Mouse (Mus musculus) inflammation-experienced regulatory T-cells, adult 6 months (primary cell): ENCODE data around the gene Trim16. TPM values are rescaled to one million over a fixed set of nuclear protein-coding genes. Genes with fewer than 3 reads are reported as not detected.

Source experiments
- ATAC-seq: one replicate; pipeline ENCODE4 v1.8.0; 2017
- polyA plus RNA-seq, 3 experiments: library from polyadenylated mRNA; unstranded; fragments of 100-300 nt; shearing (Covaris generic); gene quantifications; one replicate each; pipeline ENCODE4 v1.2.1; 2017

Gene Trim16
- polyA plus RNA-seq = 10 to 100 TPM in 1 of 3 experiments, 1 to 10 TPM in 2; 6.4 to 14.6 (median 8.6) TPM

DNA sequence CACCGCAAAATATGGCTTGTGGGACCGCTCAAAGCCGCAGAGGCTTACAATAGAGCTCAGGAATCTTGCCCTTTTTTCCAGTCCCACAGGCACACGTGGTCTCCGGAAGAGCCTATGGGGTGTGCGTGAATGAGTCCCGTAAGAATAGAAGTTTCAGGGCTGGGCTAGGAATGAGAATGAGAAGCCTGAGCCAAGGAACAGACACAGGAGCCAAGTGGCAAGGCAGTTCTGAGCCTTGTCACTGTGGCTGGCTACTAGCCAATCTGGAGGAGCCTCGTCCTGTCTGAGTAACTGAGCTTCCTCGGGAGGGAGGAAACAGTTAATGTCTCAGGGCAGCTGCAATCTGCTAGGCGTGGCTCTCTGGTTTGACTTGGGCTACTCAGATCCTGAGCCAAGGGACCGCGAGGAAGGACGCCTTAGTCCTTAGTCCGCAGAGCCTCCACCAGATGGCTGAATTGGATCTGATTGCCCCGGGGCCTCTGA lies at the start of gene Trim16:
TSS of gene Trim16 (plus strand) at position 173 of the 483 bp plus-strand sequence.
- ATAC-seq = peak; percentile 53

DNA sequence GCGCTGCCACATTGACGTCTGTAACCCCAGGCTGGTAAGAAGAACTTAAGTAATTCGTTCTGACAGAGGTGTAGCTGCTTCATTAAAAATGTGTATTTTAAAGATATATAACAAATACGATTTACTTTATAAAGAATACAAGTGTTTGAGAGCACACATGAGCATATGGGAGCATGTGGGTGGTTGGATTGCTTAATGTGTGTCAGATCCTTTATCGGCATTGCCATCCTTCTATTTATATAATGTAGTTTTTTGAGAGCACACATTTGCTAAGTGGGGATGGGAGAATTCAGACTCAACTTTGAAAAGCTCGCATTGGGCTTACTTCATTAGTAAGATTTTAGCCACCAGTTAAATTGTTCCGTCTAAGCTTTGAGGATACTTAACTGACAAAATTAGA lies 43.5 kb upstream of the Trim16 start:
- ATAC-seq = no peak

DNA sequence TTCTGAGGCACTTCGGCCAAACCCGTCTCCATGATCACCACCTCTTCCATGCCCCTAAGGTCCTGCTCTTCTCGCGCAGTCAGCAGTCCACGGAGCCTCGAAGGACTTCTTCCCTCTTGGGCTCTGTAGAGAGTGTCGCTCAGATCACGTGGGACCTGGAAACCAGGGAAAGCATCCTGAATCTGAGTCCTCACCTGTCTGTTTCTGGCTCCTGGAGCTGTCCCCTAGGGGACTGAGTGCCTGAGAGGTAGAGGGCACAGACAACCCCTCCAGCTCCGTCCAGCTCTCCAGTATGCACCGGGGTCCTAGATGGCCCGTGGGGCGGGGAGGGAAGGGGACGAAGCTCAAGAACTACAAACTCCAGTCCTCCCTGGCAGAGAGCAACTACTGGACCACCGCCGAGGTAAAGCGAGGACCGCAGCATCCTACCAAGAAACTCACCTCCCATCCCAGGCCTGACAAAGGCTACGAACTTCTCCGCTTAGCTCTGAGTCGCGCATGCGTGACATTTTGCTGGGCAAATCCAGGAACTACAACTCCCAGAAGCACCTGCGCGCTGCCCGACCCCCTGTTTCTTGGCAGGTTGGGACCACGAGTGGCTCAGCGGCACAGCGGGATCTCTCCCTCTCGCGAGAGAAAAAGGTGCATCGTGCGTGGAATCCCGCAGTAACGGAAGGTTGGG lies 31.0 kb upstream of the Trim16 start, which contains the start of gene Zfp286:
TSS of gene Zfp286 (minus strand) at position 528 of the 682 bp plus-strand sequence.
- peak; percentile 67 for ATAC-seq

DNA sequence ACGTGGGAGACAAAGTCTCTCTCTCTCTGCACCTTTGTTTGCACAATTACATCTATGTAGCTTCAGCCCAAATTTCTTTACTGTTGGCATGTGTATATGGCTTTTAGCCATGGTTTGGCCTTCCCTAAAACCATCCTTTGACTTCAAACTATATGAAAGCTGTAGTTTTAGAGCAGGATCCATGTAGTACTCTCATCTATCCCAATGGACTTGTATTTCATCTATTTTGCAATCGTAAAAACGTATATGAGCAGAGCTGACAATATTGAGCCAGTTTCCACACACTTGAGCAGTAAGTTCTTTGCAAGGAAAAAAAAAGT lies 30.5 kb upstream of the Trim16 start:
- ATAC-seq = no peak

DNA sequence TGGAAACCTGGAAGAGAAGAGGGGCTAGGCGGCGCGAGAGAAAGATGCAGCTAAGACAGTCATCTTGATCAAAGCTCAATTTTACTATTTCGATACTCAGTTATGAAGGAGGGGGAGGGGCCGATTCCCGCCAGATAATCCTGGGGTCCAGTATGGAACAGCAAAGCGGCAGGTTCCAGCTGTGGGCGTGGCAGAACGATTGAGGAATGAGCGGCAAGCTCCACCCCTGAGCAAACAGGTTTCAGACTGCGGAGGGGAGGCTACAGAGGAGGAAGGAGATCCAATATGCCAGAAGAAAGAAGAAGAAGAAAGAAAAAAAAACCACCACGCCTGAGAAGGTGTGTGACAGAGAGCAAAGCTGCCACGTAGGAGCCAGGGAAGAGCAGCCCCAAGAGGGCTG lies 15.9 kb upstream of the Trim16 start:
- ATAC-seq = no peak

DNA sequence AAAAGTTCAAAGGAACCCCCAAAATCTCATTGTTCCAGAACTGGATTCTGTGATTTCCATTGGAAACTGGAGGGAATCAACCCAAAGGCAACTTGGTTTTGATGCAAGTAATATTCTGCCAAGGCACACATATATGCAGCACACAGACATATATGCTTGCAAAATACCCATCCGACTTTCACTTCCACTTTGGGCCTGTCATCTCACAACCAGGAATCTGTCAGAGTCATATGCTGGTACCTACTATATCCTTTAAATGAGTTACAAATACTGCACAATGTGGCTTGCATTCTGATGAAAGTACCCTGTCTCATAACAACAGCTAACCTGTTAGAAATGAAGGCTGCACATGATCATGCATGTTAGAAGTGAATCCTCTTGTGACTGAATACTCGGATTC lies 12.1 kb upstream of the Trim16 start:
- ATAC-seq = no peak

- no peak for ATAC-seq
These were observed 10.8 kb upstream of the Trim16 start for GRCm38 (mm10) chr11:62809201-62809600.

DNA sequence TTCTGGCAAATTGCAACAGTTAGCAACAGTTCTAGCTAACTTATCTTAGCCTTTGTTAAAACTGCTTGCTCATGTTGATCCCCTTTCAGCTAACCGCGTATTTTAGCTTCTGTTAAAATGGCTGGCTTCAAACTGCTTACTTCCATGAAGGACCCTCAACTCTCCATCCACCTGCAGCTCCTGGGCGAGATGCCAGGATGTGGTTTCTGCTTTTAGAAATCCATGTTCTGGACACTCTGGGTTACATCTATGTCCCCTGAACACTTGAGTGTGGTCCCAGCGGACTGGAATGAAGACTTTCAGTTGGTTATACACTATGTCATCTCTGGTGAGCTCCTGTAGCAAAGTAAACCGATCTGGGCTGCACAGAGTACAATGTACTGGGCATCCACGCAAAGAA lies 7.8 kb upstream of the Trim16 start:
- no peak for ATAC-seq

DNA sequence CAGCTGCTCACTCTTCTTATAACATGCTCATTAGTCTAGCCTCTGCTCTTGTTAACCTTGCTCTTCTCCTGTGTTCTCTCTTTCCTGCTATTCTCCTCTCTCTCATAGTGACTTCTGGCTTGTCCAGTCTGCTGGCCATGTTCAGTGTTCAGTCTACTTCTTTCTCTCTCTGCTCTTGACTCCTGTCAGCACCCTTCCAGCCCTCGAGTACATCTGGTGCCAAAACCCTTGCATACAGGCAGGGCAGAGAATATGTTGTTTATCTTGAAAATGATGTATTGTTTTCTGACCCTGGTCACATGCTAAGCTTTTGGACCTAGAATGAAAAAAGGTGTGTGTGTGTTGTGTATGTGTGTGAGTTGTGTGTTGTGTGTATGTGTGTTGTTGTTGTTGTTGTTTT lies 6.5 kb upstream of the Trim16 start:
- no peak for ATAC-seq

DNA sequence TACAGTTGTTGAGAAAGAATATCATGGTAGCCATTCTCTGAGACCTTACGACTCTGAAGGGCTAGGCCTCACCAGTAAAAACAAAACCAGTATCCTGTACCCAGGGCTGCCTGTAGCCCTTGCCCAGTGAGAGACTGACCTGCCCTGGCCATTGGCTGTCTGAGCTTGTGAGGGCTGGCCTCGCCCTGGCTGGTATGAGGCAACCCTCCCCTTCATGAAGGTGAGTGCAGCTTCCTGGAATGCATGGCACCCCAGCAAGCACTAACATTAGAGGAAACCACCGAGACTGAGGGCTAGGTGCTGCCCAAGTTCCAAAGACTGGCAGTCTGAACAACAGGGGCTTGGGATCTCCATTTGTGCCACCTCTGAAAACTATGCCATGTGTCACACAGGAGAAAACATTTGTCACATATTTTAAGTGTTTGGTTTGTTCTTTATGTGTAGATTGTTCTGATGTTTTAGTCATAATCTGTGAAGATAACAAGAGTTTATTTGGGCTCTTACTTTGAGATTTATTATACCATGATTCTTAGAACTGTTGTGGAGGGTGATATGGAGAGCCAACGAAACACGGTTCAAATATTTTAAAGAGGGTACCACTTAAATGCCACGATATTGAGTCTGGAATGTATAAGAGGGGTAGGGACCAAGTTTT lies 5.9 kb upstream of the Trim16 start:
- ATAC-seq = no peak

DNA sequence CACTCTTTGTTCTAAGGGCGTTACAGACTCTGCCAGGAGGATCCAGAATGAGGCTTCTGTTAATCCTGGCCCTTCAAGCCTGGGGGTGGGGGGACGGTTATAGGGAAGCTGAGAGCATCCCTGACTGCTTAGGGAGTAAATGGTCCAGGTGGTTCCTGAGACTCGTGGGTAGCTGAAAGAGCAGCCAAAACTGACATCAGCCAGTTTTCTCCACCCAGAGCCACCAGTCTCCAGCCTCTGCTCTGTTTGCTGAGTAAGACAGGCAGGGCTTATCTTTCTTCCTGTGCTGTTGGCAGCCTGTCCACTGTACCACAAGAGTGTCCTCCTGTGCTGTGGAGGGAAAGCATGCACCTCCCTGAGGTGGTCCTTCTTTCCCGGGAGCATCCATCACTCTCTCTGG lies 5.4 kb upstream of the Trim16 start:
- ATAC-seq = no peak

DNA sequence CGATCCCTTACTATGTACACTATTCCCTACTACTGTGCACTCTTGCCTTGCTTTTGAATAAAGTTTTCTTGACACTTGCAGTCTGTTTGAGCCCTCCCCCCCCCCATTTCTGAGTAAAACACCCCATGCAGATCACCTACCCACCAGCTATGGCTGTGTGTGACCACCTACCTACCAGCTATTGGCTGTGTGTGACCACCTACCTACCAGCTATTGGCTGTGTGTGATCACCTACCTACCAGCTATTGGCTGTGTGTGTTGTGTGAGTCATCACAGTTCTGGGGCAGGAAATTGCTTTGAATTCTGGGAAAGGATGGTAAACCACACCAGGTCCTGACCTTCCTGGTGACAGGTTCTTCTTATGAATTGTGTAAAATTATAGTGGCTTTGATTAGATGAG lies 4.6 kb upstream of the Trim16 start:
- ATAC-seq = peak; percentile 64

GRCm38 (mm10) chr11:62816591-62816990 lies 3.4 kb upstream of the Trim16 start:
- ATAC-seq = no peak

- no peak for ATAC-seq
These were observed 858 bp upstream of the Trim16 start for GRCm38 (mm10) chr11:62819059-62819686.

DNA sequence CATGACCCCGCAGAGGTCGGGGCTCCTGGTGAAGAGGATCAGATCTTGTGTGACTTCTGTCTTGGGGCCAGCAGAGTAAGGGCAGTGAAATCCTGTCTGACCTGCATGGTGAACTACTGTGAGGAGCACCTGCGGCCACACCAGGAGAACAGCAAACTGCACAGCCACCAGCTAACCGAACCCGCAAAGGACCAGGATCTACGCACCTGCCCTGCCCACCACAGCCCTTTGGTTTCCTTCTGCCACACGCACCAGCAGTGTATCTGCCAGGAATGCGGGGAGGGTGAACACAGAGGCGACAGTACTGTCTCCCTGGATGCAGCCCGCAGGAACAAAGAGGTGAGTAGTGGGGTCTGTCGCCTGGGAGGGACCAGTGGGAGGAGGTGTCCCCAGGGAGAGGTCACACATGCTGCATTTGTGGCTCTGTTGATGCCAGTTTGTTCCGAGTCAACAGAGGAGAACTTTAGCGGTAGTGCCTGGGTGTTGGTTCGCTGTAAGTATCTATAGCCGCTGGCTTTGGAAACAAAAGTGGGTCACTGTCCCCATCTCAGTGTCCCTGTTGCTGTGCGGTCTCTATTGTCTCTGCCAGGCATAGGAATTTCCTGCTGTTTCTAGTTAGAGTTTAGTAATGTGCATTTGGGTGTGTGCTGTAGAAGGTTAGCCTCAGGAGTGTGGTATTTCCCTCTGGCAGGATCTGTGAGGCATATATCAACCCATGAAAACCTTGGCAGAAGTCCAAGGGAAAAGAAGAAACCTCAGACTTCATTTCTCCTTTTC lies 818 bp downstream of the Trim16 start:
- no peak for ATAC-seq

DNA sequence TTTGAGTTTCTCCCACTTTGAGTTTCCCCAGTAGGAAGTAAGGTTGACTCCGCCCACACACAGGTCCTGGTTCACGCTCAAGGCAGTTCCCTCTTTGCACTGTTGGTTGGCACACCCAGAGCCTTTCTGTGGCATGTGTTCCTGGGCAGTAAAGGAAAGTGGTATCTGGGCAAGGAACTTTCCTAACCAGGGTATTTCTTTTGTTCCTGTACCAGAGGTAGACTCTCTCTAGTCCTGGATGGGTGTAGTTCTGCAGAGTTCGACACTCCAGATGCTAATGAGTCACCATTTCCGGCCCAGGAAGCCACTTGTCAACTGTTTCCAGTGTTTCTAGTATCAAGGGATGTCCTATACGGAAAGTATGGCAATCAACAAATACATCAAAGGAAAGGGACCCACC lies 1.9 kb downstream of the Trim16 start:
- peak; percentile 59 for ATAC-seq

DNA sequence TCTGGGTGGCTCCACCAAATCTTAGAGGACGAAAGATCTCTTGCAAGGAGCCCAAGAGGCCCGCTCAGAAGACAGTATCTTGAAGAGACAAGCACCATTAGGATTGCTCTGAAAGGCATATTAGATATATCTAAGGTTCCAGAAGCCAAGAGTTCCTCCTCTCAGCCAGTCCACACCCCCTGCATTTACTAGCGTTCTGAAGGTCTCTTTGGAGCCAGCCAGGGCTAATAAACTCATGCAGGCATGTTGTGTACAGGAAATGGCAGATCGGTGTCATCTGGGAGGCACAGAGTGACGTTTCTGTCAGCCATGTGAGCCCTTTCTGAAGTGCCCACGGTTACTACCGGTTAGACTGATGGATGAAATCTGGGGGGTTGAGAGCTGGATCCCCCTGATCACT lies 4.2 kb downstream of the Trim16 start:
- ATAC-seq = peak; percentile 57

DNA sequence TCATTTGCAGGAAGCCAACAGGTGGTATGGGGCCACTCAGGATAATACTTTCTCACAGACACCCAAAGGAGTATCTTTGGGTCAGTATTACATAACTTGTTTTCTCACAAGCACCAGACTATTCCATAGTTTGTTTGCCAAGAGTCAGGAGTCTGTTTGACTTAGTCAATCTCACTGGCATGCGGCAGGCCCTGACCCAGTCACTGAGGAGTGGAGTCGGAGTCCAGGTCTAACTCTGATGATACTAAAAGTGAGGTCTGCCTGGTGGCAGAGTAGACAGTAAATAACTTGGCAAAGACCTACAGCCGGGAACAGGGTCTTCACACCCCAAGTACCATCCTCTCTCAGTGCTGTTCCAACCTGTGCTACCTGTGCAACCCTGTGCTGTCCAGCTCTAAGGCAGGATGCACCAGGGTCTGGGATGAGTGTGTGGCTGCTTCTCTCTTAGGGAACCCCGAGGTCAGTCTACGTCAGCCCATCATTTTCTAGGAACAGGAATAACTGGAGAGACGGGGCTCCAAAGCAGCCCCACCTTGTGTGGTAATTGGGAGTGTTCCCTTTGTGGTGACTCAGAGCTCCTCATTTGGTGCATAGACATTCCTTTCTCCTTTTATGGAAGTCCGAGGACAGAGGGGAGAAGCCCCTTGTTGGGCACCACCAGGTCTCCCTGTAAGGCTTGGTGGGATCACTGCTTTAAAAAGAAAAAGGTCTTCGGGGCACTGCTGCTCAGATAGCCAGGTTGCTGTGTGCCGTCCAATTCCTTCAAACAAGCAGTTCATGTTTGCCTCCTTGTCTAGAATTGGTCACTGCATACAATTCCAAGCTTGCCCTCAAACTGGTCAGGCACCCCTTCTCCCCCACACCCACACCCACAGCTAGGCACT lies 5.4 kb downstream of the Trim16 start:
- ATAC-seq = no peak

DNA sequence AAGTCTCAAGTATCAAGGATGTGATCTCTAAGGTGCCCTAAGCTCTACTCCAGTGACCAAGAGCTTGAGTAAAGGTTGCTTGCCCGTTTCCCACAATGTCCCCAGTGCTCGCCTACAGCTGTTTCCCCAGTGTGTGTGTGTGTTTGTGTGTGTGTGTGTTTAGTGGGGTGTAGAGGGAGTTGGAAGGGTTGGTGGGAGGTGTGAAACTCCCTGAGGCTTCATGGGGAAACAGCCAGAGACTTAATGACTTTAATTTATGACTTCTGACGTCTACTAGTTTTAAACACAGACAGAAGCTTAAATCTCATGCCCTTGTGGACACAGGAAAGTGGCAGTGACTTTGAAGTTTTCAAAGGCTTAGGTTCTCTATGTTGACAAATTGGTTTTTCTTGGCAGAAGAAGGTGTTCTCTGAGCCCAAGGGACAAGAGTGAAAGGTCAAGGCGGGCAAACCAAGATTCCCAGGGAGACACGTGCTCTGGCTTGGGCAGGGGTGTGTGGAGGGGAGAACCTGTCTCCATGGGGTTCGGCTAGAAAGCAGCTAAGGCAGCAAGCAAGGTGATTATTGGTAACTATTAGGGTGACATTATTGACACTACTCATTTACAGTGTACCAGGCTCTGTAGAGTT lies 6.2 kb downstream of the Trim16 start:
- ATAC-seq = no peak

DNA sequence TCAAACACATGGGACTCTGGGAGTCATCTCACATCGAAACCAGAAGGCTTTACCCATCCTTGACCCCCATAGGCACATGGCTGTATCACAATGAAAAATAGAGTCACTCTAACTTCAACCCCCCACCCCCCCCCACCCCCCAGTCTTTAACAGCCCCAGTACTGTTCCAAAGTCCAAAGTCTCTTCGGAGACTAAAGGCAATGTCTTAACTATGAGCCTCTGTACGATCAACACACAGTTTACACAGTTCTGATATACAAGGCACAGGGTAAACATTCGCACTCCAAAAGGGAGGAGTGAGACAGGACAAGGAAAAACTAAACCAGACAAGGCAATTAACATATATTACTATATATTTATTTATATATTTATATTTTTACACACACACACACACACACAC lies 7.1 kb downstream of the Trim16 start:
- ATAC-seq = no peak

- no peak for ATAC-seq
These were observed 7.9 kb downstream of the Trim16 start for GRCm38 (mm10) chr11:62827911-62828310.

DNA sequence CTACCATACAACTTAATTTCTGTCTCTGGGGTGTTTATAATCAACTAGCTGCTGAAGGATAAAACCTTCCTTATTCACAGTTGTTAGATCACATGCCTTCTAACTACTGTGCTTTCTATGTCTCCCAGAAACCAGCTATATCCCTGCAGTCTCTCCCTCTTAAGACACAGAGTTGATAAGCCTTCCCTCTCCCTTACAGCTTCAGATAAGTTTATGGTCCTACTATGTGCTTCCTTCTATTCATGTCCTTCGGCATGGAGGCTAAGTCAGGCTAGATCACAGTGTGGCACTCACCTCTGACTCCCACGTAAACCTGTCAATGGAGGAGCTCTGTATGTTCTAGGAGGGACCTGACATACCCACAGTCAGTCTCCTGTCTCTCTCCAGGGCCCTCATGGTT lies 10.4 kb downstream of the Trim16 start:
- no peak for ATAC-seq
